ENCODE assay signal across 9 mouse cellular contexts in the genomic region with DNA sequence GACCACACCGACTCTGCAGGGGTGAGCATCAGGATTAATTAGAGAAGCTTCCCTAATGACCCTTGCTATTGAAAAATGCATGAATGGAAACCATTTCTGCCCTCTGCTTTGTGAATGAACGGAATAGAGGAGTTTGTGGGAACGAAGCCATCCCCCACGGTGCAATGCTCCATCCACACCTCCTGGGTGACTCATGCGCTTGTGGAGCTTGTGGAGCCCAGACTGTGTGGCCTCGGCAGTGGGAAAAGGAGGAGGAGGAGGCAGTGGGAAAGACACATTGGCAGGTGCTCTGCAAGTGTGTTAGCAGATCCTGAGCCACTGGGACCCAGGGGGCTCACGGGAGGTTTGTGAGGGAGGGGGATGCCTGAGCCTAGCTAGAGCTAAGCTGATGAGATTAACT.
DNase-seq lines count a peak whose midpoint lies in the region; ATAC-seq and TF ChIP-seq lines count a peak whose summit lies in the region.
"Had no signal": no experiment of that assay in that cellular context is flagged by ENCODE, and none has a peak within 500 bp of the region (broad histone marks: within the 10 kb centered on the region; RNA-seq: fewer than 3 reads in every experiment).

No protein-coding gene starts in this region.

- H3K36me3 ChIP-seq in midbrain, postnatal 0 days (ENCODE audit: insufficient read depth, low read length): no peaks in the 10 kb centered on the region

- peak; percentile 85 for DNase-seq in heart, adult 11 months
- no peak for DNase-seq in heart, postnatal 10 days
- DNase-seq in cerebellum, adult 11-12 months: peak; percentile 55
- peak; percentile 35 to 48 for DNase-seq in frontal cortex, postnatal 14 days (ENCODE audit: low spot score in 2 of 2)
- peak; percentile 55 for DNase-seq in midbrain, postnatal 0 days (ENCODE audit: low spot score)
- DNase-seq in thymus, postnatal 10 days (ENCODE audit: low spot score in 2 of 2): no peak
- DNase-seq: gastrocnemius, postnatal 36 days had no signal

- intact Hi-C loops in heart, postnatal 10 days (cut with DNase I): no loop called here

- no peak for TF ChIP-seq CTCF in midbrain, postnatal 0 days (IDR thresholded peaks at IDR 0.05)

- no peaks in the 10 kb centered on the region for H3K9me3 ChIP-seq in midbrain, postnatal 0 days (ENCODE audit: low read length)

- peaks cover 8% of the 10 kb centered on the region for H3K4me1 ChIP-seq in midbrain, postnatal 0 days (ENCODE audit: insufficient read depth, low read length)

- H3K27ac ChIP-seq in midbrain, postnatal 0 days (ENCODE audit: low read depth, low read length): no peak overlapping the region

- H3K27me3 ChIP-seq in midbrain, postnatal 0 days (ENCODE audit: insufficient read depth, low read length): no peaks in the 10 kb centered on the region

- 21% methylated on average over 7 of the region's 7 CpGs for WGBS in midbrain, postnatal 0 days

- H3K4me3 ChIP-seq in midbrain, postnatal 0 days (ENCODE audit: low read depth, low read length): no peak overlapping the region

- H3K4me2 ChIP-seq in midbrain, postnatal 0 days (ENCODE audit: low read depth, low read length, poor library complexity, severe bottlenecking): no peak overlapping the region

- H3K9ac ChIP-seq in midbrain, postnatal 0 days (replicated peaks; ENCODE audit: low read length, poor library complexity, severe bottlenecking): no peak overlapping the region

- no peak for ATAC-seq in midbrain, postnatal 0 days (ENCODE audit: low FRiP score)
- no peak for ATAC-seq in megakaryocyte-erythroid progenitor cell, adult 5-6 weeks (replicated peaks; ENCODE audit: low FRiP score, low TSS enrichment, poor library complexity, severe bottlenecking)
- ATAC-seq in granulocyte monocyte progenitor cell, adult 5-6 weeks (replicated peaks; ENCODE audit: poor library complexity, severe bottlenecking): no peak

Comparison
In these comparisons a context has a peak if more than half of its experiments do, and no peak if none do; other contexts are left out.
1. DNase-seq: peak in heart, adult 11 months (single experiment), cerebellum, adult 11-12 months (single experiment), frontal cortex, postnatal 14 days (2 of 2) and midbrain, postnatal 0 days (single experiment); none in heart, postnatal 10 days (0 of 2) and thymus, postnatal 10 days (0 of 2).